Mouse (Mus musculus): ENCODE results near the gene Nfib. TPM values are rescaled to one million over a fixed set of nuclear protein-coding genes. Genes with fewer than 3 reads are reported as not detected.

Nfib gene
- polyA plus RNA-seq, 1 experiment = 44.3 TPM

- TF ChIP-seq CTCF (IDR thresholded peaks at IDR 0.05; ENCODE audit: borderline replicate concordance, insufficient read depth, low read depth, low read length) = no peak
- TF ChIP-seq POLR2A (IDR thresholded peaks at IDR 0.05; ENCODE audit: borderline replicate concordance, insufficient read depth, low read length) = no peak
- Histone ChIP-seq H3K4me3 (replicated peaks; ENCODE audit: insufficient read depth, low read depth, low read length) (peak overlapping the region; percentile 15), H3K27ac (ENCODE audit: insufficient read depth, low read length) (peak overlapping the region; percentile 88), H3K27me3 (ENCODE audit: control insufficient read depth, insufficient read depth, low read length) (no peaks in the 10 kb centered on the region), H3K4me1 (ENCODE audit: control insufficient read depth, insufficient read depth, low read length) (no peaks in the 10 kb centered on the region; the same call in 1 of the 2 replicates)
- peak; percentile 42 to 57 for DNase-seq
- 31% methylated on average over 9 of the region's 9 CpGs for WGBS
These were observed 120.0 kb downstream of the Nfib start for GRCm38 (mm10) chr4:82585536-82585935.

GRCm38 (mm10) chr4:82585056-82585455 is 120.5 kb downstream of the Nfib start:
- Histone ChIP-seq H3K27me3 (ENCODE audit: control insufficient read depth, insufficient read depth, low read length) (no peaks in the 10 kb centered on the region), H3K27ac (ENCODE audit: insufficient read depth, low read length) (peak overlapping the region; percentile 78), H3K4me3 (replicated peaks; ENCODE audit: insufficient read depth, low read depth, low read length) (peak overlapping the region; percentile 19), H3K4me1 (ENCODE audit: control insufficient read depth, insufficient read depth, low read length) (no peaks in the 10 kb centered on the region; the same call in 1 of the 2 replicates)
- DNase-seq = peak; percentile 42 to 47
- no peak for TF ChIP-seq POLR2A (IDR thresholded peaks at IDR 0.05; ENCODE audit: borderline replicate concordance, insufficient read depth, low read length)
- no peak for TF ChIP-seq CTCF (IDR thresholded peaks at IDR 0.05; ENCODE audit: borderline replicate concordance, insufficient read depth, low read depth, low read length)
- WGBS = 28% methylated on average over 5 of the region's 5 CpGs

- TF ChIP-seq POLR2A (IDR thresholded peaks at IDR 0.05; ENCODE audit: borderline replicate concordance, insufficient read depth, low read length) (peak; percentile 10; the same call in 1 of the 2 replicates), CTCF (IDR thresholded peaks at IDR 0.05; ENCODE audit: borderline replicate concordance, insufficient read depth, low read depth, low read length) (no peak)
- Histone ChIP-seq H3K4me1 (ENCODE audit: control insufficient read depth, insufficient read depth, low read length) (no peaks in the 10 kb centered on the region; the same call in 1 of the 2 replicates), H3K27ac (ENCODE audit: insufficient read depth, low read length) (peak overlapping the region; percentile 29), H3K4me3 (replicated peaks; ENCODE audit: insufficient read depth, low read depth, low read length) (no peak overlapping the region), H3K27me3 (ENCODE audit: control insufficient read depth, insufficient read depth, low read length) (no peaks in the 10 kb centered on the region)
- DNase-seq = peak; percentile 72
- 6% methylated on average over 4 of the region's 4 CpGs for WGBS
These were observed 121.0 kb downstream of the Nfib start for GRCm38 (mm10) chr4:82584548-82584947.

GRCm38 (mm10) chr4:82573291-82573605 is 132.3 kb downstream of the Nfib start:
- WGBS = 35% methylated on average over 7 of the region's 7 CpGs
- TF ChIP-seq CTCF (IDR thresholded peaks at IDR 0.05; ENCODE audit: borderline replicate concordance, insufficient read depth, low read depth, low read length) = no peak
- no peak for TF ChIP-seq POLR2A (IDR thresholded peaks at IDR 0.05; ENCODE audit: borderline replicate concordance, insufficient read depth, low read length)
- DNase-seq = no peak
- Histone ChIP-seq H3K4me1 (ENCODE audit: control insufficient read depth, insufficient read depth, low read length) (peaks cover 4% of the 10 kb centered on the region), H3K4me3 (replicated peaks; ENCODE audit: insufficient read depth, low read depth, low read length) (no peak overlapping the region), H3K27me3 (ENCODE audit: control insufficient read depth, insufficient read depth, low read length) (no peaks in the 10 kb centered on the region), H3K27ac (ENCODE audit: insufficient read depth, low read length) (no peak overlapping the region)

- 40% methylated on average over 13 of the region's 13 CpGs for WGBS
- H3K27me3 ChIP-seq (ENCODE audit: control insufficient read depth, insufficient read depth, low read length) = no peaks in the 10 kb centered on the region
- TF ChIP-seq POLR2A (IDR thresholded peaks at IDR 0.05; ENCODE audit: borderline replicate concordance, insufficient read depth, low read length) (no peak), CTCF (IDR thresholded peaks at IDR 0.05; ENCODE audit: borderline replicate concordance, insufficient read depth, low read depth, low read length) (no peak)
- DNase-seq = peak in 1 of 2 experiments; percentile 37
- H3K4me1 ChIP-seq (ENCODE audit: control insufficient read depth, insufficient read depth, low read length) = peaks cover 4% of the 10 kb centered on the region
- no peak overlapping the region for H3K27ac ChIP-seq (ENCODE audit: insufficient read depth, low read length)
- no peak overlapping the region for H3K4me3 ChIP-seq (replicated peaks; ENCODE audit: insufficient read depth, low read depth, low read length)
These were observed 132.9 kb downstream of the Nfib start for GRCm38 (mm10) chr4:82572410-82573290.

GRCm38 (mm10) chr4:82558816-82559215 is 146.7 kb downstream of the Nfib start:
- Histone ChIP-seq H3K27ac (ENCODE audit: insufficient read depth, low read length) (no peak overlapping the region), H3K27me3 (ENCODE audit: control insufficient read depth, insufficient read depth, low read length) (no peaks in the 10 kb centered on the region), H3K4me1 (ENCODE audit: control insufficient read depth, insufficient read depth, low read length) (no peaks in the 10 kb centered on the region), H3K4me3 (replicated peaks; ENCODE audit: insufficient read depth, low read depth, low read length) (no peak overlapping the region)
- TF ChIP-seq POLR2A (IDR thresholded peaks at IDR 0.05; ENCODE audit: borderline replicate concordance, insufficient read depth, low read length) = no peak
- TF ChIP-seq CTCF (IDR thresholded peaks at IDR 0.05; ENCODE audit: borderline replicate concordance, insufficient read depth, low read depth, low read length) = no peak
- WGBS = 97% methylated on average over 2 of the region's 2 CpGs
- DNase-seq = no peak

GRCm38 (mm10) chr4:82555673-82556171 is 149.8 kb downstream of the Nfib start:
- no peaks in the 10 kb centered on the region for H3K4me1 ChIP-seq (ENCODE audit: control insufficient read depth, insufficient read depth, low read length)
- 44% methylated on average over 16 of the region's 16 CpGs for WGBS
- DNase-seq = no peak
- no peak overlapping the region for H3K27ac ChIP-seq (ENCODE audit: insufficient read depth, low read length)
- TF ChIP-seq POLR2A (IDR thresholded peaks at IDR 0.05; ENCODE audit: borderline replicate concordance, insufficient read depth, low read length) (no peak), CTCF (IDR thresholded peaks at IDR 0.05; ENCODE audit: borderline replicate concordance, insufficient read depth, low read depth, low read length) (no peak)
- H3K27me3 ChIP-seq (ENCODE audit: control insufficient read depth, insufficient read depth, low read length) = no peaks in the 10 kb centered on the region
- no peak overlapping the region for H3K4me3 ChIP-seq (replicated peaks; ENCODE audit: insufficient read depth, low read depth, low read length)

- Histone ChIP-seq H3K27ac (ENCODE audit: insufficient read depth, low read length) (no peak overlapping the region), H3K4me1 (ENCODE audit: control insufficient read depth, insufficient read depth, low read length) (peaks cover 3% of the 10 kb centered on the region; the same call in 1 of the 2 replicates), H3K4me3 (replicated peaks; ENCODE audit: insufficient read depth, low read depth, low read length) (no peak overlapping the region), H3K27me3 (ENCODE audit: control insufficient read depth, insufficient read depth, low read length) (no peaks in the 10 kb centered on the region)
- DNase-seq = no peak
- 44% methylated on average over 3 of the region's 3 CpGs for WGBS
- TF ChIP-seq POLR2A (IDR thresholded peaks at IDR 0.05; ENCODE audit: borderline replicate concordance, insufficient read depth, low read length) (no peak), CTCF (IDR thresholded peaks at IDR 0.05; ENCODE audit: borderline replicate concordance, insufficient read depth, low read depth, low read length) (no peak)
These were observed 151.9 kb downstream of the Nfib start for GRCm38 (mm10) chr4:82553658-82554057.
